Mouse (Mus musculus) limb, embryonic 12.5 days (tissue): ENCODE data around the gene Fam136a. TPM values are rescaled to one million over a fixed set of nuclear protein-coding genes. Genes with fewer than 3 reads are reported as not detected.

Experiments used
- ATAC-seq: fragments of 200-750 bp; cut with Nextera tagmentation; 2 replicates; pipeline ENCODE4 v1.8.0; 2017; ENCODE audit warnings: low read depth, moderate TSS enrichment; ENCODE audit not compliant: insufficient number of reproducible peaks, insufficient read depth, low FRiP score, low TSS enrichment
- H3K27ac ChIP-seq: fragments of 300-500 bp; sonication (generic); 2 replicates; pipeline ENCODE4 v1.5.1; 2016; ENCODE audit warnings: mild to moderate bottlenecking, moderate library complexity
- H3K27me3 ChIP-seq: fragments of 300-500 bp; sonication (generic); 2 replicates; pipeline ENCODE4 v1.6.1; 2016; ENCODE audit warnings: mild to moderate bottlenecking, moderate library complexity
- H3K36me3 ChIP-seq: fragments of 300-500 bp; sonication (generic); 2 replicates; pipeline ENCODE4 v1.6.1; 2016; ENCODE audit warnings: mild to moderate bottlenecking, moderate library complexity
- H3K4me1 ChIP-seq: fragments of 300-500 bp; sonication (generic); replicated peaks from 2 replicates; pipeline ENCODE4 v1.6.1; 2016
- H3K4me2 ChIP-seq: fragments of 300-500 bp; sonication (generic); 2 replicates; pipeline ENCODE4 v1.6.1; 2016; ENCODE audit warnings: mild to moderate bottlenecking, moderate library complexity
- H3K4me3 ChIP-seq: fragments of 300-500 bp; sonication (generic); replicated peaks from 2 replicates; pipeline ENCODE4 v1.5.1; 2016; ENCODE audit warnings: mild to moderate bottlenecking
- H3K9ac ChIP-seq: fragments of 300-500 bp; sonication (generic); replicated peaks from 2 replicates; pipeline ENCODE4 v1.6.1; 2016; ENCODE audit warnings: mild to moderate bottlenecking, moderate library complexity
- H3K9me3 ChIP-seq: fragments of 300-500 bp; sonication (generic); 2 replicates; pipeline ENCODE4 v1.6.1; 2016; ENCODE audit warnings: mild to moderate bottlenecking, moderate library complexity
- WGBS: fragments of 180-500 bp; shearing (Covaris S2); methylation state at CpG from one replicate; pipeline ENCODE4 v1.1.7; 2016; 5-methylcytosine and 5-hydroxymethylcytosine counted together
- polyA plus RNA-seq: library from polyadenylated mRNA; unstranded; fragments of >200 nt; fragmentation: Nextera tagmentation; extraction: Ambion mirVana; gene quantifications from 2 replicates; pipeline ENCODE4 v1.2.1, GENCODE M21; 2016

Fam136a gene
- 145 and 146 TPM in 2 replicates for polyA plus RNA-seq

GRCm38 (mm10) chr6:86365371-86366124 is at the start of gene Fam136a:
Gene Fam136a, plus strand, starts transcription at chr6:86365646.
- H3K9me3 ChIP-seq, result no peaks in the 10 kb centered on the region
- peak; percentile 94 for ATAC-seq
- H3K4me1 ChIP-seq, result peaks cover 10% of the 10 kb centered on the region
- no peaks in the 10 kb centered on the region for H3K27me3 ChIP-seq
- H3K36me3 ChIP-seq, result peaks cover 24% of the 10 kb centered on the region
- peak within 1 kb of the TSS; percentile 85 for H3K4me2 ChIP-seq
- peak within 1 kb of the TSS; percentile 69 for H3K4me3 ChIP-seq
- H3K27ac ChIP-seq, result peak within 1 kb of the TSS; percentile 59
- WGBS, result under 1% methylated on average over 76 of the region's 76 CpGs
- peak within 1 kb of the TSS; percentile 76 for H3K9ac ChIP-seq

- no peak overlapping the region for H3K9ac ChIP-seq
- H3K4me2 ChIP-seq, result no peak overlapping the region
- H3K27me3 ChIP-seq, result no peaks in the 10 kb centered on the region
- no peak overlapping the region for H3K27ac ChIP-seq
- no peak overlapping the region for H3K4me3 ChIP-seq
- H3K4me1 ChIP-seq, result no peaks in the 10 kb centered on the region; the same call in 1 of the 2 replicates
- no peak for ATAC-seq
- no peaks in the 10 kb centered on the region for H3K9me3 ChIP-seq
- no peaks in the 10 kb centered on the region for H3K36me3 ChIP-seq
- WGBS, result 73% methylated on average over 1 of the region's 1 CpGs
Measured at GRCm38 (mm10) chr6:86317066-86317465, 48.4 kb upstream of the Fam136a start.

- H3K27me3 ChIP-seq, result no peaks in the 10 kb centered on the region
- H3K4me2 ChIP-seq, result no peak overlapping the region
- WGBS, result 69% methylated on average over 4 of the region's 4 CpGs
- H3K27ac ChIP-seq, result no peak overlapping the region
- no peak overlapping the region for H3K9ac ChIP-seq
- H3K4me1 ChIP-seq, result no peaks in the 10 kb centered on the region
- H3K4me3 ChIP-seq, result no peak overlapping the region
- no peaks in the 10 kb centered on the region for H3K36me3 ChIP-seq
- no peaks in the 10 kb centered on the region for H3K9me3 ChIP-seq
- no peak for ATAC-seq
Measured at GRCm38 (mm10) chr6:86318855-86319254, 46.6 kb upstream of the Fam136a start.

GRCm38 (mm10) chr6:86322031-86322563 is 43.3 kb upstream of the Fam136a start:
- H3K27me3 ChIP-seq, result no peaks in the 10 kb centered on the region
- H3K36me3 ChIP-seq, result no peaks in the 10 kb centered on the region
- H3K9me3 ChIP-seq, result no peaks in the 10 kb centered on the region
- H3K4me3 ChIP-seq, result no peak overlapping the region
- H3K27ac ChIP-seq, result no peak overlapping the region
- WGBS, result 93% methylated on average over 5 of the region's 5 CpGs
- ATAC-seq, result no peak
- H3K4me2 ChIP-seq, result no peak overlapping the region
- no peaks in the 10 kb centered on the region for H3K4me1 ChIP-seq
- no peak overlapping the region for H3K9ac ChIP-seq

- Histone ChIP-seq H3K4me1 (no peaks in the 10 kb centered on the region), H3K9me3 (no peaks in the 10 kb centered on the region), H3K27me3 (no peaks in the 10 kb centered on the region), H3K36me3 (no peaks in the 10 kb centered on the region), H3K4me2 (no peak overlapping the region), H3K27ac (no peak overlapping the region), H3K9ac (no peak overlapping the region), H3K4me3 (no peak overlapping the region)
- WGBS, result 90% methylated on average over 9 of the region's 9 CpGs
- ATAC-seq, result no peak
Measured at GRCm38 (mm10) chr6:86322991-86323390, 42.5 kb upstream of the Fam136a start.

- WGBS, result 75% methylated on average over 3 of the region's 3 CpGs
- H3K9me3 ChIP-seq, result no peaks in the 10 kb centered on the region
- no peaks in the 10 kb centered on the region for H3K27me3 ChIP-seq
- no peak overlapping the region for H3K27ac ChIP-seq
- no peak overlapping the region for H3K4me3 ChIP-seq
- no peak overlapping the region for H3K9ac ChIP-seq
- H3K36me3 ChIP-seq, result no peaks in the 10 kb centered on the region
- H3K4me2 ChIP-seq, result no peak overlapping the region
- ATAC-seq, result no peak
- H3K4me1 ChIP-seq, result no peaks in the 10 kb centered on the region
Measured at GRCm38 (mm10) chr6:86324400-86324799, 41.0 kb upstream of the Fam136a start.

GRCm38 (mm10) chr6:86325646-86326045 is 39.8 kb upstream of the Fam136a start:
- Histone ChIP-seq H3K9me3 (no peaks in the 10 kb centered on the region), H3K4me2 (no peak overlapping the region), H3K4me1 (no peaks in the 10 kb centered on the region), H3K9ac (no peak overlapping the region), H3K4me3 (no peak overlapping the region), H3K27ac (no peak overlapping the region), H3K27me3 (no peaks in the 10 kb centered on the region), H3K36me3 (no peaks in the 10 kb centered on the region)
- ATAC-seq, result no peak
- 85% methylated on average over 5 of the region's 5 CpGs for WGBS

- WGBS, result 88% methylated on average over 18 of the region's 18 CpGs
- no peak overlapping the region for H3K4me2 ChIP-seq
Measured at GRCm38 (mm10) chr6:86326866-86327265, 38.6 kb upstream of the Fam136a start.

GRCm38 (mm10) chr6:86328369-86328768 is 37.1 kb upstream of the Fam136a start:
- no peak overlapping the region; the same call in 1 of the 2 replicates for H3K27ac ChIP-seq
- H3K27me3 ChIP-seq, result no peaks in the 10 kb centered on the region
- no peak overlapping the region for H3K4me3 ChIP-seq
- H3K36me3 ChIP-seq, result no peaks in the 10 kb centered on the region
- no peak overlapping the region for H3K9ac ChIP-seq
- H3K4me1 ChIP-seq, result no peaks in the 10 kb centered on the region
- no peaks in the 10 kb centered on the region for H3K9me3 ChIP-seq
- no peak overlapping the region for H3K4me2 ChIP-seq
- ATAC-seq, result no peak
- WGBS, result 49% methylated on average over 3 of the region's 3 CpGs

More at GRCm38 (mm10) chr6:86326866-86327265, 38.6 kb upstream of the Fam136a start:
- Histone ChIP-seq H3K9me3 (no peaks in the 10 kb centered on the region), H3K4me1 (no peaks in the 10 kb centered on the region), H3K4me3 (no peak overlapping the region), H3K36me3 (no peaks in the 10 kb centered on the region), H3K9ac (no peak overlapping the region), H3K27ac (no peak overlapping the region), H3K27me3 (no peaks in the 10 kb centered on the region)
- ATAC-seq, result no peak

- Histone ChIP-seq H3K27me3 (no peaks in the 10 kb centered on the region), H3K36me3 (no peaks in the 10 kb centered on the region), H3K4me2 (no peak overlapping the region), H3K27ac (no peak overlapping the region), H3K4me3 (no peak overlapping the region), H3K4me1 (no peaks in the 10 kb centered on the region), H3K9me3 (no peaks in the 10 kb centered on the region), H3K9ac (no peak overlapping the region)
- WGBS, result 92% methylated on average over 6 of the region's 6 CpGs
- no peak for ATAC-seq
Measured at GRCm38 (mm10) chr6:86329943-86330342, 35.5 kb upstream of the Fam136a start.

GRCm38 (mm10) chr6:86335121-86335849 is 30.2 kb upstream of the Fam136a start:
- H3K9me3 ChIP-seq, result 0 out of 2 replicates have a peak, but pooled peaks cover 3% of the 10 kb centered on the region
- no peaks in the 10 kb centered on the region for H3K4me1 ChIP-seq
- H3K36me3 ChIP-seq, result no peaks in the 10 kb centered on the region
- H3K4me3 ChIP-seq, result no peak overlapping the region
- ATAC-seq, result no peak
- no peak overlapping the region for H3K27ac ChIP-seq
- H3K27me3 ChIP-seq, result no peaks in the 10 kb centered on the region
- WGBS, result 78% methylated on average over 11 of the region's 11 CpGs
- no peak overlapping the region for H3K9ac ChIP-seq
- H3K4me2 ChIP-seq, result no peak overlapping the region
